Mouse (Mus musculus) embryonic facial prominence, embryonic 13.5 days (tissue): ENCODE results near the gene Tbcd. TPM values are rescaled to one million over a fixed set of nuclear protein-coding genes. Genes with fewer than 3 reads are reported as not detected.

Source experiments
- ATAC-seq: fragments of 200-750 bp; cut with Nextera tagmentation; 2 replicates; pipeline ENCODE4 v1.8.0; 2017; ENCODE audit warnings: low read depth; ENCODE audit not compliant: insufficient number of reproducible peaks, insufficient read depth, low FRiP score, low TSS enrichment
- H3K27ac ChIP-seq: fragments of 300-500 bp; sonication (generic); 2 replicates; pipeline ENCODE4 v1.5.1; 2015; ENCODE audit warnings: moderate library complexity, mild to moderate bottlenecking, inconsistent platforms
- H3K27me3 ChIP-seq: fragments of 300-500 bp; sonication (generic); 2 replicates; pipeline ENCODE4 v1.6.1; 2015; ENCODE audit warnings: mild to moderate bottlenecking, inconsistent platforms
- H3K36me3 ChIP-seq: fragments of 300-500 bp; sonication (generic); 2 replicates; pipeline ENCODE4 v1.6.1; 2015; ENCODE audit warnings: mild to moderate bottlenecking, inconsistent platforms
- H3K4me1 ChIP-seq: fragments of 300-500 bp; sonication (generic); 2 replicates; pipeline ENCODE4 v1.6.1; 2015; ENCODE audit warnings: inconsistent platforms
- H3K4me2 ChIP-seq: fragments of 300-500 bp; sonication (generic); 2 replicates; pipeline ENCODE4 v1.6.1; 2015; ENCODE audit warnings: moderate library complexity, mild to moderate bottlenecking, inconsistent platforms
- H3K4me3 ChIP-seq: fragments of 300-500 bp; sonication (generic); 2 replicates; pipeline ENCODE4 v1.5.1; 2015; ENCODE audit warnings: mild to moderate bottlenecking, inconsistent platforms
- H3K9ac ChIP-seq: fragments of 300-500 bp; sonication (generic); 2 replicates; pipeline ENCODE4 v1.6.1; 2015; ENCODE audit warnings: mild to moderate bottlenecking, inconsistent platforms
- H3K9me3 ChIP-seq: fragments of 300-500 bp; sonication (generic); 2 replicates; pipeline ENCODE4 v1.6.1; 2016; ENCODE audit warnings: inconsistent platforms
- WGBS: fragments of 180-500 bp; shearing (Covaris S2); methylation state at CpG from one replicate; pipeline ENCODE4 v1.1.7; 2015; ENCODE audit warnings: mixed read lengths; 5-methylcytosine and 5-hydroxymethylcytosine counted together
- polyA plus RNA-seq: library from polyadenylated mRNA; unstranded; fragments of >200 nt; fragmentation: Nextera tagmentation; extraction: Ambion mirVana; gene quantifications from 2 replicates; pipeline ENCODE4 v1.2.1, GENCODE M21; 2015

Gene Tbcd
- polyA plus RNA-seq, 1 experiment from 2014 or later: 42.5 TPM

GRCm38 (mm10) chr11:121516906-121517305 is 65.2 kb downstream of the Tbcd start:
- Histone ChIP-seq H3K36me3 (peaks cover 5% of the 10 kb centered on the region; the same call in 1 of the 2 replicates), H3K4me2 (peak overlapping the region; percentile 22; the same call in 1 of the 2 replicates), H3K27me3 (no peaks in the 10 kb centered on the region), H3K27ac (no peak overlapping the region; the same call in 1 of the 2 replicates), H3K4me1 (peaks cover 19% of the 10 kb centered on the region), H3K9me3 (no peaks in the 10 kb centered on the region), H3K9ac (no peak overlapping the region; the same call in 1 of the 2 replicates), H3K4me3 (no peak overlapping the region)
- 84% methylated on average over 3 of the region's 3 CpGs for WGBS
- ATAC-seq: no peak

DNA sequence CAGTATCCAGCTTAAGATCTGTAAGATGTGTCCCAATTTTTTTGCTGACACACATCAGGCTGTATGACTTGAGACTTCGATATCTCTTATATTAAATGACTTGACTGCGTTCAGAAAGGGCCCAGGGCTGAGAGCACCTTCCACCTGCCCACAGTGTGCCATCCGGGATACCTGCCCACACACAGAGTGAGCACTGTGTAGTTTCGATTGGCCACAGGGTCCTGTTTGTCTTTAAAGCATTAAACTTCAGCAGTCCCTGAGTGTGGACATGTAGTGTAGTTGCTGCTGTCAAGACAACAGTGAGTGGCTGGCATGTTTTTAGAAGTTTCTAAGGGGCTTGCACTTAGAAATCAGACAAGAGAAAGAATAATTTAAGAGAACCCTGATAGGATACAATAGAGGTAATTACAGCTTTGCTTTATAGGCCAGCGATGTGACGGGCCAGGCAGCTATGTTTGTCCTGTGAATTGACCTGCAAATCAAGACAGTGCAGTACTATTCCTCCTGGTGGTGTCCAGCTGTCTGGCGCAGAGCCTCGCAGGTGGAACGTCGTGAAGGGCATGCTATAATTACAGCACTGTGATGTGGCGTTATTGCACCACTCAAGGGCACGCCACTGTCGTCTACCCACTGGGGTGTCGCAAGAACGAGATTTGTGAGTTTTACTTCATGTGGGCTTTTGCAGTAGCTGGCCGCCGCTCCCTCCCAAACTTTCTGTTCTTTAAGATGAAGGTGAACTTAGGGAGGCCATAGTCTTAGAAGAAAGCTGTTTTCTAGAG is 66.1 kb downstream of the Tbcd start:
- peaks cover 19% of the 10 kb centered on the region for H3K4me1 ChIP-seq
- peak overlapping the region; percentile 7; the same call in 1 of the 2 replicates for H3K27ac ChIP-seq
- no peaks in the 10 kb centered on the region for H3K27me3 ChIP-seq
- peaks cover 5% of the 10 kb centered on the region; the same call in 1 of the 2 replicates for H3K36me3 ChIP-seq
- WGBS: 77% methylated on average over 17 of the region's 17 CpGs
- peak overlapping the region; percentile 22; the same call in 1 of the 2 replicates for H3K4me2 ChIP-seq
- H3K9me3 ChIP-seq: no peaks in the 10 kb centered on the region
- no peak for ATAC-seq
- no peak overlapping the region for H3K9ac ChIP-seq
- H3K4me3 ChIP-seq: peak overlapping the region; percentile 10; the same call in 1 of the 2 replicates

DNA sequence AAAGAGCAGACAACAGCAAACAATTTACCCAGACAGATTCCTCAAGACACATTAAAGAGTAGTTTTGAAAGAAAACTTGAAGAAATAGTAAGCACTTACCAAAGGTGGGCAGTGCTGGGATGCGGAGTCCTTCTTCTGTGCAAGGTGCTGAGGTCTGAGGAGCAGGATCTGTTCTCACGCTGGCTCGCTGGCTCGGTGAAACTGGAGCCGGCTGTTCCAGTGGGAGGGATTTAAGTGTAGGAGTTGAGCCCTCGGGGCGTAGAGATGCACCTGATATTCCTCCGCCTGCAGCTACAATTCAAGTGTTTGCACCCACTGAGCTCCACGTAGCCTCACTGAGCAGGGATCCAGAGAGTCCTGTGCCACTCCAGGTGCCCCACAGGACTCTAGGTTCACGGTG is 67.4 kb downstream of the Tbcd start, which contains the start of gene Zfp750:
Gene Zfp750 (minus strand): TSS at position 203 of the 400 bp plus-strand sequence.
- H3K9ac ChIP-seq: 0 out of 2 replicates have a peak within 1 kb of the TSS, but pooled peaks have one; percentile 28
- H3K4me2 ChIP-seq: peak within 1 kb of the TSS; percentile 28
- H3K4me3 ChIP-seq: peak within 1 kb of the TSS; percentile 23
- H3K27ac ChIP-seq: peak within 1 kb of the TSS; percentile 7; the same call in 1 of the 2 replicates
- no peaks in the 10 kb centered on the region for H3K9me3 ChIP-seq
- H3K4me1 ChIP-seq: peaks cover 19% of the 10 kb centered on the region
- ATAC-seq: peak; percentile 56; the same call in 1 of the 2 replicates
- peaks cover under 1% of the 10 kb centered on the region; the same call in 1 of the 2 replicates for H3K36me3 ChIP-seq
- WGBS: 32% methylated on average over 10 of the region's 10 CpGs
- no peaks in the 10 kb centered on the region for H3K27me3 ChIP-seq

DNA sequence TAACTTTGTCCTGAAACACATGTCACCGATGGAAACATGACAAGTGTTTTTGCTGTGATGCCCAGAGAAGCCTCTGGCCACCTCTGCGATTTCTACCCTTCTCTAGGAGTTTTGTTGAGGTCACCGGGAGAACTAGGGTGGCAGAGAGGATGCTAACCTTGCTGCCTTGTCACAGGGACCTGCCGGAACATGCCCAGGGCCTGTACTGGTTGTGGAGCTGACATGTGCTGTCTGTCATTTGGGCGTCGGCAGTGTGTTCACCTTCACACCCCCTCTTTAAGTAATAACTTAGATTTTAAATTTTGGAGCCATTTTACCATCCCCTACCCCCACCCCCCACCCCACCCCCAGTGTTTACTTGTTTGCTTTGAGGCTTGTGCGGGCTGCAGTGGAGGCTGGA is 68.0 kb downstream of the Tbcd start:
- H3K4me3 ChIP-seq: no peak overlapping the region
- peak overlapping the region; percentile 28; the same call in 1 of the 2 replicates for H3K4me2 ChIP-seq
- no peak overlapping the region for H3K27ac ChIP-seq
- H3K4me1 ChIP-seq: peaks cover 19% of the 10 kb centered on the region
- no peaks in the 10 kb centered on the region for H3K9me3 ChIP-seq
- WGBS: 80% methylated on average over 7 of the region's 7 CpGs
- no peak for ATAC-seq
- H3K9ac ChIP-seq: no peak overlapping the region
- H3K27me3 ChIP-seq: no peaks in the 10 kb centered on the region
- no peaks in the 10 kb centered on the region for H3K36me3 ChIP-seq

DNA sequence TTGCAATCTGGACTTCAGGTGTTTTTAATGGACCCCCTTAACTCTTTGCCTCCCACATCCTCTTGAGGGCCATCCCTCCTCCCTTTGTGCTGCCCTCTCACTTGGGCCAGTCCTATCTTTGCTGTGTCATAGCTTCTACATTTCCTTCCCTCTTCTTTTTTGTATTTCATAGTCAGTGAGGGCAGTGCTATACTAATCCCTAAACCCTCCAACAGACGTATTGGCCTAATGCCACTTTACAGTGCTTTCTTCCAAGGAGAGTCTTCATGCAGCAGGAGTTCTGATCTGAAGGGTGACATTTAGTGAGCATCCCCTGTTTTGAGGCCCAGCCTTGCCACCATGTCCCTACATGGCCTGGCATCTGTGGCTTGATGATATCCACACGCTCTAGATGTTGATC is 69.0 kb downstream of the Tbcd start:
- WGBS: 77% methylated on average over 2 of the region's 2 CpGs
- ATAC-seq: no peak
- no peak overlapping the region for H3K4me3 ChIP-seq
- H3K9ac ChIP-seq: no peak overlapping the region
- H3K27me3 ChIP-seq: no peaks in the 10 kb centered on the region
- H3K9me3 ChIP-seq: no peaks in the 10 kb centered on the region
- peaks cover 17% of the 10 kb centered on the region for H3K4me1 ChIP-seq
- no peak overlapping the region for H3K27ac ChIP-seq
- H3K4me2 ChIP-seq: no peak overlapping the region
- H3K36me3 ChIP-seq: no peaks in the 10 kb centered on the region

- H3K4me3 ChIP-seq: no peak overlapping the region
- H3K4me1 ChIP-seq: peaks cover 12% of the 10 kb centered on the region
- H3K9me3 ChIP-seq: no peaks in the 10 kb centered on the region
- no peak overlapping the region for H3K9ac ChIP-seq
- WGBS: 78% methylated on average over 4 of the region's 4 CpGs
- H3K27me3 ChIP-seq: no peaks in the 10 kb centered on the region
- peak overlapping the region; percentile 13; the same call in 1 of the 2 replicates for H3K27ac ChIP-seq
- no peak for ATAC-seq
- H3K36me3 ChIP-seq: no peaks in the 10 kb centered on the region
- no peak overlapping the region for H3K4me2 ChIP-seq
Measured at GRCm38 (mm10) chr11:121522156-121522762, 70.5 kb downstream of the Tbcd start.

GRCm38 (mm10) chr11:121524191-121524590 is 72.4 kb downstream of the Tbcd start:
- 82% methylated on average over 7 of the region's 7 CpGs for WGBS
- H3K9ac ChIP-seq: no peak overlapping the region
- H3K9me3 ChIP-seq: no peaks in the 10 kb centered on the region
- H3K27ac ChIP-seq: no peak overlapping the region
- no peak overlapping the region for H3K4me2 ChIP-seq
- H3K4me1 ChIP-seq: peaks cover 9% of the 10 kb centered on the region
- no peak overlapping the region for H3K4me3 ChIP-seq
- no peak for ATAC-seq
- H3K36me3 ChIP-seq: no peaks in the 10 kb centered on the region
- no peaks in the 10 kb centered on the region for H3K27me3 ChIP-seq

- Histone ChIP-seq H3K27me3 (no peaks in the 10 kb centered on the region), H3K4me1 (peaks cover 12% of the 10 kb centered on the region), H3K27ac (no peak overlapping the region), H3K4me2 (no peak overlapping the region), H3K36me3 (no peaks in the 10 kb centered on the region), H3K9me3 (no peaks in the 10 kb centered on the region), H3K9ac (no peak overlapping the region), H3K4me3 (no peak overlapping the region)
- whole genome bisulfite sequencing: 89% methylated on average over 3 of the region's 3 CpGs
- no peak for ATAC-seq
Measured at GRCm38 (mm10) chr11:121529747-121530146, 78.0 kb downstream of the Tbcd start.

DNA sequence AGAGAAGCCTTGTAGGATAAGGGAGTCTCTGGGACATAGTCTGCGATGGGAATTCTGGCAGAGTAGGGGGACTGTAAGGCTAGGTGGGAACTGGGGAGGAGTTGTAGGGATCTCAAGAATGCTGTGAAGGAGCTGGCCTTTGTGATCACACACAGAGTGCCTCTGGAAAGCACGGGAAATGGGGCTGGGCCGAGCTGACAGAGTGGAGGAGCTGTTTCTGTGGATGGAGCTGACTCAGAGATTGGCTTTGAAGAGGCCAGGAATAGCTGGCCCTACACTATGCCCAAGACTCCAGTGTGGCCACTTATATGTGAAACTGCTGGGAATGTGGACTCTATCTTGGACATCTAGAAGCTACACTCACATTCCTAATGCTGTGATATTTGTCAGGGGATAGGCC is 84.8 kb downstream of the Tbcd start:
- WGBS: 48% methylated on average over 3 of the region's 3 CpGs
- Histone ChIP-seq H3K4me3 (no peak overlapping the region), H3K27ac (no peak overlapping the region), H3K9me3 (no peaks in the 10 kb centered on the region), H3K27me3 (no peaks in the 10 kb centered on the region), H3K4me1 (peaks cover 18% of the 10 kb centered on the region), H3K4me2 (no peak overlapping the region), H3K36me3 (peaks cover 6% of the 10 kb centered on the region; the same call in 1 of the 2 replicates), H3K9ac (no peak overlapping the region)
- ATAC-seq: no peak

DNA sequence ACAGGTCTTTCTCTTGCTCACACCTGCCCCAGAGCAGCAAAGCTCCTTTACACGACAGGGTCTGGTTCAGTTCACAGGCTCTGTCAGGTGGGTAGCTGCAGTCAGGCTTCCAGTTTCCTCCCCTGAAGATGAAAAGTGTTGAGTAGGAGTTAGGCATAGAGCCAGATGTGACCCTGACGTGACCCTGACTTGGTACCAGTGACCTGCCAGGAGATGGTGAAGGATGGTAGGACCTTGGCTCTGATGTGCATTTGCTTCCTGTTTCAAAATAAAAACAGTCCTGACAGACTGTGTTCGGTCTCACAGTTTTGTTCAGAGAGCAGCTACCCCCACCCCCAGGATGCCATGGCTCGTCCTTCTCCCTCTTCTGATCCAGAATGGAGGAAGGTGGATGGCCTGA is 90.7 kb downstream of the Tbcd start:
- Histone ChIP-seq H3K4me3 (no peak overlapping the region), H3K4me2 (no peak overlapping the region), H3K36me3 (peaks cover 11% of the 10 kb centered on the region; the same call in 1 of the 2 replicates), H3K27ac (no peak overlapping the region), H3K4me1 (peaks cover 26% of the 10 kb centered on the region), H3K27me3 (no peaks in the 10 kb centered on the region), H3K9ac (no peak overlapping the region), H3K9me3 (no peaks in the 10 kb centered on the region)
- WGBS: 68% methylated on average over 4 of the region's 4 CpGs
- ATAC-seq: no peak

DNA sequence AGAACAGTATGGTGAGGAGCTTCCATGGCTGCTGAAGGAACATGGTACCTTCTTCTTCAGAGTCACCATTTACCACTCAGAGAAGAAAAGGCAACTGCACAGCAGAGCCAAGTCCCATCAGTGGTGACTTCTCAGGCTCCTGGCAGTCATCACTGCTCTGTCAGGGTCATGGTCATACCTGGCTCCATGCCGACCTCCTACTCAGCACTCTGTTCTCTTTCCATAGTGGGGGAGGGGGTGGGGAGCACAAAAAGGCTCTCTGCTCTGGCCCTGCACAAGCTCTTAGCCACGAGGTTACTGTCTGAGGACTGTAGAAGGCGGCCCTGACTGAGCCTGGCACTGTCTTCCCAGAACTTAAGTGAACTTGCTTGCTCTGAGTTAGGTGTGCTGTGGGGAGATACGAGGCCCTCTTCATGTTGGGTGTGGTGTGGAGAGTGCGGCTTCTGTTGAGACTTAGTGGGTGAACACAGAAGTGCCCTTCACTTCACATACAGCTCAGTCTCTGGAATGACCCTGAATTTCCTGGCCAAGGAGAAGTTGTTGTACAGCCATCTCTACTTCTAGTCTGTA is 91.6 kb downstream of the Tbcd start:
- peak overlapping the region; percentile 86 for H3K27ac ChIP-seq

More for the DNA sequence above, 91.6 kb downstream of the Tbcd start:
- Histone ChIP-seq H3K4me3 (no peak overlapping the region), H3K36me3 (peaks cover 11% of the 10 kb centered on the region; the same call in 1 of the 2 replicates), H3K9me3 (no peaks in the 10 kb centered on the region), H3K4me2 (no peak overlapping the region), H3K4me1 (peaks cover 26% of the 10 kb centered on the region), H3K9ac (no peak overlapping the region), H3K27me3 (no peaks in the 10 kb centered on the region)
- WGBS: 85% methylated on average over 5 of the region's 5 CpGs
- ATAC-seq: no peak
